Mouse (Mus musculus) cerebellum, adult 8-10 months (tissue): ENCODE measurements around the gene Stxbp6.
A peak's percentile ranks its signal among the peaks of the same experiment; 100 is the strongest.
"Not testable (repeated sequence)": the region's sequence is repeated elsewhere in the genome, so short reads cannot be mapped to it uniquely, and the experiment has no call there.

Source experiments
- DNase-seq: peaks from one replicate; pipeline ENCODE4 v3.0.0; 2022

Stxbp6 gene

GRCm38 (mm10) chr12:45074611-45075342 lies at the start of gene Stxbp6:
Gene Stxbp6 (minus strand): TSS chr12:45074709.
- DNase-seq: no peak

GRCm38 (mm10) chr12:45102954-45103353 lies 28.4 kb upstream of the Stxbp6 start:
- DNase-seq: not testable (repeated sequence)

GRCm38 (mm10) chr12:45093732-45094131 lies 19.2 kb upstream of the Stxbp6 start:
- DNase-seq: no peak

- no peak for DNase-seq
These were observed 17.9 kb upstream of the Stxbp6 start for GRCm38 (mm10) chr12:45092444-45092843.

- DNase-seq: no peak
These were observed 8.6 kb upstream of the Stxbp6 start for GRCm38 (mm10) chr12:45083145-45083475.

GRCm38 (mm10) chr12:45082379-45083144 lies 8.1 kb upstream of the Stxbp6 start:
- DNase-seq: no peak

- DNase-seq: no peak
These were observed 7.1 kb upstream of the Stxbp6 start for GRCm38 (mm10) chr12:45081617-45082016.

- no peak for DNase-seq
These were observed 6.2 kb upstream of the Stxbp6 start for GRCm38 (mm10) chr12:45080753-45081122.

- DNase-seq: no peak
These were observed 5.7 kb upstream of the Stxbp6 start for GRCm38 (mm10) chr12:45080036-45080752.

- no peak for DNase-seq
These were observed 1.1 kb upstream of the Stxbp6 start for GRCm38 (mm10) chr12:45075631-45076030.

GRCm38 (mm10) chr12:45074042-45074601 lies 387 bp downstream of the Stxbp6 start:
- DNase-seq: peak; percentile 17

- no peak for DNase-seq
These were observed 1.0 kb downstream of the Stxbp6 start for GRCm38 (mm10) chr12:45073331-45074041.

- no peak for DNase-seq
These were observed 2.3 kb downstream of the Stxbp6 start for GRCm38 (mm10) chr12:45072185-45072584.

- no peak for DNase-seq
These were observed 4.3 kb downstream of the Stxbp6 start for GRCm38 (mm10) chr12:45070186-45070585.

GRCm38 (mm10) chr12:45068145-45068754 lies 6.3 kb downstream of the Stxbp6 start:
- DNase-seq: no peak

- DNase-seq: no peak
These were observed 6.8 kb downstream of the Stxbp6 start for GRCm38 (mm10) chr12:45067686-45068085.

GRCm38 (mm10) chr12:45067047-45067685 lies 7.3 kb downstream of the Stxbp6 start:
- DNase-seq: no peak

GRCm38 (mm10) chr12:45063606-45064005 lies 10.9 kb downstream of the Stxbp6 start:
- DNase-seq: no peak

GRCm38 (mm10) chr12:45061336-45061735 lies 13.2 kb downstream of the Stxbp6 start:
- no peak for DNase-seq

GRCm38 (mm10) chr12:45060804-45061203 lies 13.7 kb downstream of the Stxbp6 start:
- DNase-seq: no peak

GRCm38 (mm10) chr12:45058007-45058406 lies 16.5 kb downstream of the Stxbp6 start:
- no peak for DNase-seq

GRCm38 (mm10) chr12:45056372-45056771 lies 18.1 kb downstream of the Stxbp6 start:
- no peak for DNase-seq
